Mouse (Mus musculus) fat pad, adult 2 months (tissue): Measurements from ENCODE around the gene Zfp503.

Experiments
- DNase-seq: peaks from one replicate; pipeline ENCODE4 v3.0.0-alpha.2; 2011; ENCODE audit warnings: low read depth, low spot score; ENCODE audit errors: extremely low read depth

The Zfp503 gene

DNA sequence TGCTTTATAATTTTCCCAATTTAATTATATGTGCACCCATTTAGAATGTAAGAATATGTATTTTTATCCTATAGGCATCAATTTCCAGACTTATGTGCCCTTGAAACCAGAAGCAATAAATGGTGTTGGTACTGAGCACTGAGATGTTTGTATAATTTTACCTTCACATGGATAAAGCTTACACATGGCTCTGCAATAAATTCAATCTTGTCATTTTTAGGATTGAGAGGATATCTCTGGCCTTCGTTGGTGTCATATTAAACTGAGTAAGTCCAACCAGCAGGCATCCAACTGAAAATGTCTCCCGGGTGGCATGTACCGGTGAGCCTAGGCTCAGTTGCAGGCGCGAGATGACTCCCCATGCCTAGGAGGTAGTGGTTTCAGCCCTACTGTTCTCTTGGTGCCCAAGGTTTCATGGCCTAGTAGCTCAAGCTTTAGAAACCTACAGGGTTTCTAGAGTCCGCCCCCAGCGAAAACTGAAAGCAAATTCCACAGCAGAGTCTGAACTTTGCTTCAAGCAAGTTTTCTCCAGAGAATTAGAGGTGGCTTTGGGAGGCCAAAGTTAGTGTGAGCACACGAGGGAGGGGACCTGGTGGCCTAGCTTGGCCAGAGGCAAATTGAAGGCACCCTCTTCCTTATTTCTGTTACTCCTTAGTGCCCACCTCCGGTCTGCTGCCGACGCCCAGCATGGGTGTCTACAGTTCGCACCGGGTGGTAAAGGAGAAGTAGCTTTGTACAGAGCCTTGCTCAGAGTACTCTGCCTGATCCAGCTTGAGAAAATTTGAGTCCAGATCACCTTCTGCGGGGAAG, 4.1 kb upstream of the Zfp503 start:
- DNase-seq: no peak

DNA sequence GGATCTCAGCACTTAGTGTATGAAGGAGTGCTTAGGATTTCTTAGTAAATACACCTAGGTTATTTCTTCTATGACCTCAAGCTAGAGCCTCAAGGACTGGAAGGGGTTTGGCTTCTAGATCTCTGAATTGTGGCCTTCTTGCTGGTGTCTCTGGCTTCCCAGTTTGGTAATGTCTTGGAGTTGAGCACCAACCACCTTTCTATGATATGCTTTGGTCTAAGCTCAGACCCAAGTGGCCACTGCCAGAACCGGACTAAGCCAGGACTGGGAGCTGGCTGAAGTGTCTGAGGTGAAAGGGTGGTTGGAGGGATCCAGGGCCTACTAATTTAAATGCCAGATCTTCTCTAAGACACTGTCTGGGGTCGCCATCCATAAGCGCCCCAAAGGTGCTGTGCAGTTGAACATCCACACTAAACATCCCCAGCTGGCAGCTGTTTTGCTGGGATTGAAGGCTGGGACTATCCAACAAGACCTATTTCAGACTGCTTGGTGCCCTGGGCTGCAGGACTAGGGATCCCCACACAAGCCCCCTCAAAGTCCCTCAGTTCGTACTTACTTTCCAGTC, 3.0 kb upstream of the Zfp503 start:
- DNase-seq: no peak

- DNase-seq: no peak
These were observed 2.5 kb upstream of the Zfp503 start for GRCm38 (mm10) chr14:21991856-21992255.

DNA sequence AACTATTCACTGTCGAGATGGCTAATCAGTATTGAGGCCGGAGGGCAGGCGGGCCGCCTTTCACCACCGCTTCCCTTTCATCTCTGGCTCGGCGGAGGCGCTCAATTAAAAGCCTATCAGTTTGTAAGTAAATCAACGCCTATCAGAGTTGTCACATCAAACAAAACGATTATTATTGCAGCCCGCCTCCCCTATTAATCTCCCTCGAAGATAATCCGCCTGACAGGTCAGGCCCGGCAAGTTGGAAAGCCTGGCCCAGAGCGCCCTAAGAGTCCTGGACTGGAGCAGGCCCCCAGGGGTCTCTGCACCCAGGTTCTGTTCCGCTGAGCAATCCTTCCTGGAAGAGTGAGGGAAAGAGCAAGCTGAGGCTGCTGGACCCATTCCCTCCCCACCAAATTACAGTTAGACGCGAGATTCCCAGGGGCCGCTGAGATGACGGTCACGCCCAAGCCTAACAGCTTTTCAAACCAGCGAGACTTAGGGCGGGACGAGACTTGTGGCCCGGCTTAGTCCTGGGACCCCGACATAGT, 1.9 kb upstream of the Zfp503 start:
- no peak for DNase-seq

DNA sequence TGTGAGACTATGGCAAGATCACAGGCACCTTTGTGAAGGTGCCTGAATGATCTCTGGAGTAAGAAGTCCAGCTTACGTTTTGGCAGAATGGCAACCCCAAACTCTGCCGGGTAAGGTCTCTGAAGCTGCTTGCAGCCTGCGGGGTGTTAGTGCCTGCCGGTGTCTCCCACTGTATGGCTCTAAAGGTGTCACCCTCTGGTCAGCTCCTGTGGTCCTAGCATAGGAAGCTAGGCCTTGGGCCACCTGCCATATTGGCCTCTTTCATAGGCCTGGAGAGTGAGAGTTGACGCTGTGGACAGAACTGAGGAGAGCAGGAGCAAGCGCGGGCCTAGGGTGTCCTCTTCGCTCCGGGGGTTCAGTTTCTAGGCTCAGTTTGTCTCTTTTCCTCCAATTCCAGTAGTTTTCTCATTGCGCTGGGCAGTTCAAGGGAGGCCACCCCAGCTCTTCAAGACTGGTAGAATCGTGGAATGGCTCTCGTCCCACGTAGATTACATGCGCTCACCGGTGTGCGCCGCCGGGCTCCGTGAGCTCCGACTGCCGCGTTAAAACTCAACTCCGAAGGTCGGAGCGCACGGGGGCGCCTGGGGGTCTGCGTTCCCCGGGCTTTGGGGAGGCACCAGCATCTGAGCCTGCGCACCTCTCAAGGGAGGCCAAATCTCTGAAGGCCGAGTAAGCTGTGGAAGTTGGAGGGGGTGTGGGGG, 1.1 kb upstream of the Zfp503 start:
- no peak for DNase-seq

DNA sequence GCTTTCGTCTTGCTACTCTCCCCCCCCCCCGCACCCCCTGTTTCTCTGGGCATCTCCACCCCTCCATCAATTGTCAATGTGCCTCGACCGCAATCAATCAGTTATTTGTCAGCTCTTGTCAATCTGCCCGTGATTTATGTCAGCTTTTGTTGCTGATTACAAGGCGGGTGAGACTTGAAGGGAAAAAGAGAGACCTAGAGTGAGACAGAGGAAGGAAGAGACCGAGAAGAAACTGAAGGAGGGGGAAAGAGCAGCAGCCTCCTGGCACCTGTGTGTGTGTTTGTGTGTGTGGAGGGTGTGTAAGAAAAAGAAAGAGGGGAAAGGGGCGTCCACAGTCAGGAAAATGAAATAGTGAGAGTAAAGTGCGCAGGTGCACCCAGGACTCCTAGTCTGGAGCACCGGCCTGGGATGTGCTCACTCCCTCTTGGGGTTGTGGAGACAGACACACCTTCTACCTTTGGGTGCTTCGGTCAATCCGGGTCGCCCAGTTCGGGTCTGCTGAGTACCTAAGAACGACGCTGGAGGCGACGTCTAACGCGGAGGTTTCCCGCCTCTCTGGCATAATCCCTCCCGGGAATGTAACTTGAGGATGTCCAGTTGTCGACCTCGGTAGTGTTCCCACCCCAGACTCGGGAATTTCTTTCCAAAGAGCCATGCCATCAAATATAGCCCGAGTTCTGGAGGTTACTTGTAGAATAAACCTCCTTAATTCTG, 667 bp downstream of the Zfp503 start:
- DNase-seq: no peak

DNA sequence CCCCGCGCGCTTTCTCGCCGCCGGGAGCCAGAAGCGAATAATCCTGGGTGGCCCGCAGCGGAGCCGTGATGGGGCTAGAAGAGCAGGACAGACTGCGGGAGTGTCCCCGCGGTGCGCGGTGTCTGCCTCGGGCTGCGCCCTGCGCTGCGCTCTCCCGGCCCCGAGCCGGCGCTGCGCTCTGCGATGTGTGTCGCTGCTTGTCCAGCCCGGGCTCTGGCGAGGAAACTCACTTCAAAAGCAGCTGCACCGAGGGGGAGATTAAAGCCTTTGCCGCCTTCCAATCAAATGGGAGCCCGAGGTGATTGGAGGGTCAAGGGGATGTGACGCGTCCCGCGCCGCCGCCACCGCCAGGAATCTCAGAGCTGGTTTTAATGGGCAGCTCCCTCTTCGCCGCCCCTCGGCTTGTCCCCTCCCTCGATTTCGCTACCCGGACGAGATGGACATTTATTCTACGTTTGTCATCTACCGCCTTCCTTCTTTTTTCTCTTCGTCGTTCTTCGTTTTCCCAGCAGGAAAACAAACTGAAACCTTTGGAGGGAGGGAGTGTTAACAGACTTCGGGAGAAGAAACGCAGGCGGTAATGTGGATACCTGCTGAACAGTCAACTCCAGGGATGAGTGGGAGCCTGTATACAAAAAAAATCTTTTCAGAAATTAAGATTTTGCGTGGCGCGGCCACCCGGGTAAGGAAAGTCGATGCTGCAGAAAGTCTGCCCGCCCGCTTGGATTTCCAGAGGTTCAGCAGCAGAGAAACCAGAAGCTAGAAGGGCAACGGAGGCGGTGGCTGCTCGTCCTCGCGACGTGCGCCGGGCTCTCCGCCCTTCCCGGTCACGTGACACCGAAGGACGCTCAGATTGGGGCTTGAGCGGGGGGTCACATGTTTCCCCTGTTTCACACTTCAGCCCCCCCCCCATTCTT, 1.5 kb downstream of the Zfp503 start:
- DNase-seq: peak; percentile 81

- no peak for DNase-seq
These were observed 2.4 kb downstream of the Zfp503 start for GRCm38 (mm10) chr14:21986733-21987659.

DNA sequence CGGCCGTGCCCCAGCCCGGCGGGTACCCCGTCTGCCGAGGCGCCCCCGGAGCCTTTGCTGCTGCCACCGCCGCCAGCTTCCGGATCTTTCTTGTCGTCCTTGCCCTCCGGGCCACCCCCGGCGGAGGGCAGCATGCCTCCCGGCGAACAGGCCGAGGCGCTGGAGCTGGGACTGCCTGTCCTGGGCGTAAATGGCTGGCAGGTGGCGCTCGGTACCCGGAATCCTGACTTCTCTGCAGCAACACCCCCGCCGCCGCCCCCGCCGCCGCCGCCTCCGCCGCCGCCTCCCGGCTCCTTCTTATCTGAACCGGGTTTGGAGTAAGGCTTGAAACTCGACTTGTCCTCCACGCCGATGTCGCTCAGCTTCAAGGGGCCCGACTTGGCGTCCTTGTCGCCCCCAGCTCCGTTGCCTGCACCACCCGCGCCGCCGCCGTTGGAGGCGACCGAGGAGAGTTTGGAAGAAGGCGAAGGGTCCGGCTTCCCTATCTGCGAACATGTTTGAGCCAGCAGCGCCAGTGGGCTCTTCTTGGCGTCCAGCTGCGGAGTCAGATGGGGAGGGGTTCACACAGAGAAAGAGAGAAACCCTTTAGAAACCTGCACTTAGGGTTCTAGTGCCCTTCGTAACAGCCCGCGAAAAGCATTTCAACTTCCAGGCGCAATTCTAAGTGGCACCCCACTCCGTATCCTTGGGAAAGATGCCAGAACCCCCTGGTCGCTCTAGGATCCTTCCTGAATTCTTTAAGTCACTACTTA, 3.2 kb downstream of the Zfp503 start:
- no peak for DNase-seq

GRCm38 (mm10) chr14:21985426-21985931, 3.9 kb downstream of the Zfp503 start:
- no peak for DNase-seq

- no peak for DNase-seq
These were observed 4.5 kb downstream of the Zfp503 start for GRCm38 (mm10) chr14:21984757-21985425.

GRCm38 (mm10) chr14:21983950-21984730, 5.3 kb downstream of the Zfp503 start:
- no peak for DNase-seq

GRCm38 (mm10) chr14:21983311-21983949, 6.0 kb downstream of the Zfp503 start:
- DNase-seq: no peak

- no peak for DNase-seq
These were observed 6.7 kb downstream of the Zfp503 start for GRCm38 (mm10) chr14:21982592-21983310.

GRCm38 (mm10) chr14:21982096-21982591, 7.3 kb downstream of the Zfp503 start:
- no peak for DNase-seq

DNA sequence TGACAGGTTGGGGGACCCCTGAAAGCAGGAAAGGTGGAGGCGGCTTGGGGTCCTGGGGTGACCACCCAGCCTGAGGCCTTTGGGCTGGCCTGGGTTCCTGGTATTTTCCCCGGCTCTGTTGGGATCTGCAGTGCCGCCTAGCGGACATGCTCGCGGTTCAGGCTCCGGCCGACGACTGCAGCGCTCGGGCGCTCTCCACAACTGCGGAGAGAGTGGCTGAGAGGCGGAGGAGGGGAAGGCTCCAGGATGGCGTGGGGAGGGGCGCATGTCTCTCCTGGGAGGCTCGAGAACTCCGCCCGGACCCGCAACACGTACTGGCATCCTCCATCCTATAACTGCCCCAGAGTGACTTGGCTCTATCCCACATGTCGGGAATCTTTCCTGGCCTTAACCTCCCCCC, 7.9 kb downstream of the Zfp503 start:
- no peak for DNase-seq
